Mouse (Mus musculus) gastrocnemius, postnatal 14 days (tissue): ENCODE results near the gene Il23a. TPM values are rescaled to one million over a fixed set of nuclear protein-coding genes. Genes with fewer than 3 reads are reported as not detected.
"Not testable (repeated sequence)": the region's sequence is repeated elsewhere in the genome, so short reads cannot be mapped to it uniquely, and the experiment has no call there.

Experiments used
- DNase-seq: peaks from one replicate; pipeline ENCODE4 v3.0.0; 2021; ENCODE audit warnings: mixed read lengths
- intact Hi-C: fragments of 180-260 bp; cut with DNase I; formaldehyde crosslinking; loops from one replicate; pipeline ENCODE4 v1.15.1; 2025; ENCODE audit warnings: low total_unique reads
- total RNA-seq, 2 experiments: library from RNA; stranded (reverse); gene quantifications; 2 replicates each; pipeline ENCODE4 v1.2.3; 2021

The Il23a gene
- total RNA-seq, 2 experiments from 2014 or later: not detected

DNA sequence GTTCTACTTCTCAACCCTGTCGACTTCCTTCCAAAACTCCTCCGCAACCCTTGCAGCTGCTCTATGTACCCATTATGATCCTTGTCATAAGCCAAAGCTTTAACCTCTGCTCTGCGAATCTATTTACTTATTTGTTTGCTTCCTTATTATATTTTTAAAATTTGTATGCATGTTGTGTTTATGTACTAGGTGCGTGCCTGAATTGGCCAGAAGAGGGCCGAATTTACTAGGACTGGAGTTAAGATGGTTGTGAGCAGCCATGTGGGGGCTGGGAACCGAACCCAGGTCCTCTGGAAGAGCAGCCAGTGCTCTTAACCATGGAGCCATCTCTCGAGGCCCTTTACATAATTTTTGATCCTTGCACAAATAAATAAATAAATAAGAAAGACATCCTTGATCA lies 27.7 kb downstream of the Il23a start:
- no peak for DNase-seq
- intact Hi-C loops: no loop called here

DNA sequence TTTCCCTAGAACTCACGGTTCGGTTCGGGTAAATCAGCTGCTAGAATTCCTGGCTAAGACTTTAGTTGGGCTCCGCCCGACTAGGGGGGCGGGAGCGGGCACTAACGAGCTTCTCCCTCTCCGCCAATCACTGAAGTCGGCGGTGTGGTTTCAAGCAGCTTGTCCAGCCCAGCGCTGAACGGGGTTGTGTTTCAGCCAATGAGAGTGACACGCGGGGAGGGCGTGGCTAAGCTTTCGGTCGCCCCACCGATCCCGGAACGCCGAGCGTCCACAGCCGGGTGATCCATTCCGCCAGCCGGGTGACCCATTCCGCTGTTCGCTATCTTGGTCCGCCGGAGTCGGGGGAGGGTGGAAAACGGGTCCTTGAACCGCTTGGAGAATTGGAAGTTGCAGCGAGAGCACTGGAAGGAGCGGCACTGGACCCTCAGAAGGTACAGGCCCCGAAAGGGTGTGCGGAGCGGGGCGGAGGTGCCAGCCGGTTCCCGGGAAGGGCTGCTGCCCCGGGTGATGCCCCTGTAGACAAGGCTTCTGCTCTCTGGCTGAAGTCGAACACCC lies 28.2 kb downstream of the Il23a start, which contains the start of gene Stat2:
Stat2 (plus strand) TSS at position 273 of the 555 bp plus-strand sequence.
- intact Hi-C loops: no loop called here
- DNase-seq: peak; percentile 98

DNA sequence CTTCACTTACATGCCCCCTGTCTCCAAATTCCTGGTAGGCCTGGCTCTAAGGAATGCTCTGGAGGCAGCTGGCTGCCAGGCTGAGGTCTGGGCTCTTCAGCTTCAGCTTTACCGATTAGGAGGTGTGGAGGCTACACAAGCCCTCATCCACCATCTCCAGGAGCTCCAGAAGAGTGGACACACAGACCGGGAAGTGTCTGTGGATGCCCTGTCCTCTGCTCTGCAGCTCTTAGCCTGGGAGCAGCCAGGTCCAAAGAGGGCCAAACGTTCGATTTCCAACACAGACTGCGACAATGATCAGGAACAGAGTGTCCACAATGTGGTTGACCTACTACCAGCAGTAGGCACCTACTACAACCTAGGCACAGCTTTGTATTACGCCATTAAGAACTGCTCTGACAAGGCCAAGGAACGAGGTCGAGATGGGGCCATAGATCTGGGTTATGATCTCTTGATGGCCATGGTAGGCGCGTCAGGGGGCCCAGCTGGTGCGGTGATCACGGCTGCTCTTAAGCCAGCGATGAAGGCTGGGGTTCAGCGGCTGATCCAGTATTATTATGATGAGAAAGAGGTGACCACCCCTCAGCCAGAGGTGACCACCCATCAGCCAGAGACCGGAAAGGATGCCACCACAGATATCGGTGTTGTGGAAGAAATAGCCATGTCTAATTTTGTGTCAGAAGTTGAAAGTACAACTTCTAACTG lies 29.2 kb downstream of the Il23a start:
- intact Hi-C loops: no loop called here
- no peak for DNase-seq

DNA sequence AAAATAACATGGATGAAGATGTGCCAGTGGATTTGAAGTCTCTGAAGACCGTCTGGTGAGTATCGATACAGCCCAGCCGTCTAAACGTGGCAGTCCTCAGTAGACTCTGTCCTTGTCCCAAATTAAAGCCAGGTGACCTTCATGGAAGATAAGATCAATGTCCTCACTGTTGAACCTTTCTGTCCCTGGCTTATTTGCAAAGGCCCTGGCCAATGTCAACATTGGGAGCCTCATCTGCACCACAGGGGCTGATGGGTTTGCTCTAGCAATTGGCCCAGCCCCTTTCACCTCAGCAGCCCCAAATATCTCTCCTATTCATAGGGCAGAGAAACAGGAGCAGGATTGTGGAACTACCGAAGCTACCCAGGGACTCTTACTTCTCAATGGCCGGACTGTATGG lies 30.2 kb downstream of the Il23a start, which contains the start of gene Apof:
Apof (plus strand) TSS at position 301 of the 400 bp plus-strand sequence.
- no peak for DNase-seq
- intact Hi-C loops: no loop called here

DNA sequence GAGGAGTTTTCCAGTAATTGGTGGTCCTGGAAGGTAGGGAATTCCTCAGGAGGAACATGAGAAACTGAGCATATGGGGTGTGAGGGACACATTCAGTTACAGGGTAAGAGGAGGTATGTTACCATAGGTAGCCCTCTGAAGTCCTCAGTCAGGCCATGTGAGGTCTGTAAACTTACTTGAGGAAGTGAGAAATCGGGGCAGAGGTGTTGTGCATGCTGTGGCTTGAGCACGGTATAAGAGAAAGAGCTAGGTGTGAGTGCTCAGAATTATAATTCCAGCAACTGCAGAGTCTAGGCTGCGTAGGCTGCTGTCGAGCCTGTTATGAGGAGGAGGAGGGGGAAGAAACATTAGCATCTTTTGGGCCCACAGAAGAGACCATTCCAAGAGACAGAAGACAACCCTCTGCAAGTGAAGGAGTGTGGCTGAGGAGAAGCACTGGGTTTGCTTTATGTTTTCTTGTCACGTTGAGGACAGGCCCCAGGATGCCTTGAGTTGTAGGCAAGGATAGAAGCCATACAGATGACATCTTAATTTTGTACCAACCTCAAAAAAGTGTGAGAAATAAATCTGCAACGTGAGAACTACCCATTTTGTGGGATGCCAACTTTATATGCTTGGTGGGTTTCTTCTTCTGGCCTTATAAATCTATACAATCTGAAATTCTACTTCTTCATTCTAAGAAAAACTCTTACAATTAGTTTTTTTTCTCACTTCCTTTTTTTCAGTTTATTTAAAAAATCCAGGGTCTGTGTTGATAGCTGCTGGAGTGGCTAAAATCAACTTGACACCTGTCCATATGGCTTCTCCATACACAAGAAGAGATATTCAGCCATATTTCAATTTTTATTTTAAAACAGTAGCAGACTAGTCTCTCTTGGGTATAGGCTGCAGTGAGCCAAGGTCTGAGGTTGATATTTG lies 34.9 kb downstream of the Il23a start:
- intact Hi-C loops: no loop called here
- no peak for DNase-seq

DNA sequence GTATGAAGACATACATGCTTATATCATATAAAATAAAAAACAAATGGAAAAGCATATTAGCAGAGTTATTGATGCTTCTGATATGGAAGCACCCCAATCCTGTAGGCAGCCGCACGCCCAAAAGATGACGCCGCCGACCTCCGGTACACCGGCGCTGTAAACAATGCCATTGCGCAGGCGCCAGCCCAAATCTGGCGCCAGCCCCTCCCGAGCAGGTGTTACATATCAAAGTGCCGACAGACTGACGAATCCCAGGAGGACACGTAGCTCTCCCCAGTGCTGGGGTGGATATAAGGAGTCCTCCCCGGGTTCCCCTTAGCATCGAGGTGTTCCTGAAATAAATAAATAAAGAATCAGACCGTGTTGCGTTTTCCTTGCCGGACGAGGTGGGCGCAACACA lies 36.3 kb downstream of the Il23a start:
- DNase-seq: no peak
- intact Hi-C loops: no loop called here

DNA sequence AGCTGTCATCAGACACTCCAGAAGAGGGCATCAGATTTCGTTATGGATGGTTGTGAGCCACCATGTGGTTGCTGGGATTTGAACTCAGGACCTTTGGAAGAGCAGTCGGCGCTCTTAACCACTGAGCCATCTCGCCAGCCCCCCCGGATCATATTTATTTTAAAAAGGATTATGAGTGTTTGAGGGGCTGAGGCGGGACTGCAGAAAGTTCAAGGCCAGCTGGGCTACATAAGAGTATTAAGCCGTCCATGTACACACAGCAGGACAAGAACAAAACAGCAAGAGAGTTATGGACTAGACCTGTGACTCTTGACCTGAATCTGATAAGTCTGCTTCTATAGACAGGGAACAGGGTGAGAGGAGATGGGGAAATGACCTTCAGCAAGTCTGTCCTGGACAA lies 38.2 kb downstream of the Il23a start:
- DNase-seq, intact Hi-C loops: not testable (repeated sequence)

DNA sequence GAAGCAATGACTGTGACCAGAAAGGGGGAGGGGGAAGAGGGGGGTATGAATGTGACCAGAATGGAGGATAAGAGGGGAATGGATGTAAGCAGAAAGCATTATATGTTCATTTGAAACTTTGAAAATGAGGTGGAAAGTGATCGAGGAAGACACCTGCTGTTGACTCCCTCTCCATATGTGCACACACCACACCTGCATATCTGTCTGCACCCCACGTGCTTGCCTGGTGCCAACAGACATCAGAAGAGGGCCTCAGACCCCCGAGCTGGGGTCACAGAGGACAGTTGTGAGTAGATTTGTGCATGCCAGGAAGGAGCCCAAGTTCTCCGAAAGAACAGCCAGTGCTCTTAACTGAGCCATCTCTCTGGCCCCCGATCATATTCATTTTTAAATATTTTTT lies 38.6 kb downstream of the Il23a start:
- no peak for DNase-seq
- intact Hi-C loops: no loop called here

DNA sequence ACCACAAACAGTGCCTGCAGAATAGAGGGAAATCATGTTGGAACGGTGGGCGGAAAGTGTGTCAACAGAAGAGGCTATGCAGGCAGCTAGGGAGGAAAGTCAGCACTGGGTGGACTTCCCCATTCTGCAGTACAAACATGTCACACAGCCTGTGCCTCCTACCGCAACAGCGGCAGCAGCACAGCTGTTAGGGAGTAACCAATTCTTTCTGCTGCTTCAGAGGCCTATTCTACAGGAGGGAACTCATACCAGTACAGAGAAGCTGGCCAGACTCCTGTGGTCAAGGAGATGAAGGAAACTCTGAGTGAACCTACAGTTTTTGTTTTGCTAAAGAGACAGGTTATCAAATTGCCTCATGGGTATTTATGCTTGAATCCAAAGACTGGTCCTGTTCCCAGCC lies 39.6 kb downstream of the Il23a start:
- DNase-seq: no peak
- intact Hi-C loops: no loop called here

DNA sequence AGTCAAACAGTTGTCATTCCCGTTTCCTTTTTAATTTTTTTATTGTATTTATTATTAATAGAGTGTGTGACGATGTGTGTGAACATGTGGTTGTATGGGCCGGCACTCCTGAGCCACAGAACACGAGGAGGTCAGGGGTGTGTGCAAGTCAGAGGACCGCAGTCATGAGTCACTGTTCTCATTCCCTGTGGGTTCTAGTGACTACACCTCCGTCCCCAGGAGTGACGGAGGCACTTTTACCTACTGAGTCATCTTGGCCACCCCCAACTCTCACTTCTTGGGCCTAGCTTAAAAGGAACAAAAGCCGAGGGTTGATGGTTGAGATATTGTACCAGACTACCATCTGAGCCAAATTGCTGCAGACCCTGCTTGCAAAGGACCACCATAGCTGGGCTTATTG lies 42.2 kb downstream of the Il23a start:
- intact Hi-C loops: no loop called here
- DNase-seq: no peak

DNA sequence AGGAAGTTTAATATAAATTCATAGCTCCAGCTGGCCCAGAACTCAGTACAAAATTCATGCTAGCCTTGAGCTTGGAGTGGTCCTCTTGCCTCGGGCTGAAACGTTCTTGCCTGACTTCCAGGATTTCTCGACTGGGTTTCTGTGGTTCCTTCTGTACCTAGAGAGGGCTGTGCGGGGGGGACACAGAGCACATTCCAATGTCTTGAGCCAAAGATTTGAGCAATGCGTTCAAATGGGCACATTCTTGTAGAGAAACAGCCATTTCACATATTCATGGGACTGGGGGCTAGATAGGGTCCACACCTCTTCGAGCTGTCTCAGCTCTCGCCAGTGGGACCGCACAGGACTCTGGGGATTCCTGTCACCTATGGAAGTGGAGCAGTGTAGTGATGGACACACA lies 42.6 kb downstream of the Il23a start:
- intact Hi-C loops: no loop called here
- DNase-seq: no peak

DNA sequence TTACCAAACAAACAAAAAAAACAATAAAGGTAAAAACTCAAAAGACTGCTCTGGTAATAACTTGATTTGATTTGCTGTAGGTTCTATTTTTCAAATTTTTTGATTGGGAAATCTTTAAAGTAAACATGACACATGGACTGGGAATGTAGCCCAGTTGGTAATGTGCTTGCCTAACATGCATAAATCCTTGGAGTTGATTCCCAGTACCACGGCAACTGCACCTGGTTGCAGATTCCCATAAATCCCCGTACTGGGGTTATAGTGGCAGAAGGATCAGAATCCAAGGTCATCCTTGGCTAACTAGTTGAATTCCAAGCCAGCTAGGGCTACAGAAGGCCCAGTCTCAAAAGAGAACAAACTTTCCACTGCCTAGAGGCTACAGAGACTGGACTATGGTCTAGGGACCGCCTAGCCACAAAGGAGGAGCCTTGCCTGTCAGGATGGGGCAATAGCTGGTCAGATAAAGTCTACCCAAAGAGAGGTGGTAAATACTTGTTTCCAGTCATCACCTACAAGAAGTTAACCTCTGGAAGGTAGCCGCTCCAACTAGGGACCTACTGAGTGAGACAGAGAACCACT lies 44.8 kb downstream of the Il23a start, which contains the start of gene Apon:
Apon (plus strand) TSS at position 420 of the 579 bp plus-strand sequence.
- intact Hi-C loops: no loop called here
- DNase-seq: no peak

DNA sequence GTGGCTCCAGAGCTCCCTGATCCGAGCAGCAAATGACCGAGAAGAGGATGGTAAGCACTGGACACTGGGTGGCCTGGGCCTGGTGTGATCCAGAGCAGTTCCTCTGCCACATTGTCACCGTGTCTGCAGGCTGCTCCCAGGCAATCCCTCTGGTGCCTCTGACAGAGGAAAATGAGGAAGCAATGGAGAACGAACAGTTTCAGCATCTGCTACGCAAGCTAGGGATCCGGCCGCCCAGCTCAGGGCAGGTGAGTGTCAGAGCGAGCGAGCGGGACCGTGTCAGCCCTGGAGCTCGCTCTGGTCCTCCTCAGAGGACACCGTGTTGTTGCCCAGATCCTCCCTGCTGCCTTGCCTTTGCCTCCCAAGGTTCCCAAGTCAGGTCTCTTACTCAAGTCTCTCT lies 48.0 kb downstream of the Il23a start:
- intact Hi-C loops: no loop called here
- no peak for DNase-seq

DNA sequence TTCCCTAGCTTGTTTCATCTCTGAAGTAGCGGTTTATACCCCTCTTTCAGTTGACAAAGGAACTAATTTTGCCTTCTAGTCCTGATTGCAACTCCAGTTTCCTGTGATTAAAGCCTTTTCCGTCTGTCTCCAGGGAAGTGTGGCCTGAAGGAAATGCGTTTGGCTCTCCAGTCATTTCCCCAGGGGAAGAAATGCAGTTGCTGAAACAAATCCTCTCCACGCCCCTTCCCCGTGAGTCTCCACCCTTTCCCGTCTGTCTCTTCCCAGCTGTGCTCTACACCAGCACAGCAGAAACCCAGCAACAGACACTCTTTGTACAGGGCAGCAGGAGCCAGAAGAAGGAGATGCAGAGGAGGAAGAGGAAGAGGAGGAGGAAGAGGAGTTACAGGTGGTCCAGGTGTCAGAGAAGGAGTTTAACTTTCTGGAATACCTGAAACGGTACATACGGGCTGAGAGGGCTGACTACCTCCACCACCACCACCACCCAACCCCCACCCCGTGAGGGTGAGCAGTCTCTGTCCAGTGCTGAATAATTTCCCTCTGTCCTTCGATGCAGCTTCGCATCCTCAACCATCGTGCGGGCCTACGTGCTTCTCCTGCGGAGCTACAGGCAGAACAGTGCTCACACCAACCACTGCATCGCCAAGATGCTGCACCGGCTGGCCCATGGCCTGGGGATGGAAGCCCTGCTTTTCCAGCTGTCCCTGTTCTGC lies 51.4 kb downstream of the Il23a start:
- intact Hi-C loops: no loop called here
- DNase-seq: peak; percentile 65

Other genes with a start within 250 kb of the Il23a start
- 10 to 100 TPM; 54.4 to 60.8 TPM for gene Ptges3, start 239.8 kb downstream of the Il23a start, total RNA-seq
- 1,000 to 10,000 TPM; 3,648 to 4,448 TPM for gene Atp5b, start 215.5 kb downstream of the Il23a start, total RNA-seq
- 10 to 100 TPM; 15.2 to 15.6 TPM for gene Baz2a, start 207.2 kb downstream of the Il23a start, total RNA-seq
- gene Rbms2, start 118.5 kb downstream of the Il23a start, total RNA-seq: 10 to 100 TPM; 55.2 to 57.9 TPM
- 1 to 10 TPM in 1 of 2 experiments, under 1 TPM in 1; 0.88 to 1.1 TPM for gene Gls2, start 104.3 kb downstream of the Il23a start, total RNA-seq
- 10 to 100 TPM; 39.3 to 40.6 TPM for gene Spryd4, start 86.9 kb downstream of the Il23a start, total RNA-seq
- gene Mip, start 72.9 kb downstream of the Il23a start, total RNA-seq: not detected
- 1 to 10 TPM; 3.9 to 5.1 TPM for gene Timeless, start 66.7 kb downstream of the Il23a start, total RNA-seq
- gene Apon, start 44.7 kb downstream of the Il23a start, total RNA-seq: not detected
- gene Apof, start 30.1 kb downstream of the Il23a start, total RNA-seq: not detected
- gene Stat2, start 28.2 kb downstream of the Il23a start, total RNA-seq: 1 to 10 TPM; 3.6 to 4.5 TPM
- gene Pan2, start 4.6 kb upstream of the Il23a start, total RNA-seq: 1 to 10 TPM; 7.4 to 8.2 TPM
- gene Cnpy2, start 23.7 kb upstream of the Il23a start, total RNA-seq: 10 to 100 TPM; 47.2 to 55.8 TPM
- 100 to 1,000 TPM; 571 to 668 TPM for gene Cs, start 39.0 kb upstream of the Il23a start, total RNA-seq
- 100 to 1,000 TPM; 257 to 331 TPM for gene Coq10a, start 70.2 kb upstream of the Il23a start, total RNA-seq
- 10 to 100 TPM; 53.7 to 54.8 TPM for gene Ankrd52, start 78.4 kb upstream of the Il23a start, total RNA-seq
- gene Slc39a5, start 102.5 kb upstream of the Il23a start, total RNA-seq: not detected
- 10 to 100 TPM; 48.2 to 51.8 TPM for gene Nabp2, start 112.7 kb upstream of the Il23a start, total RNA-seq
- gene Rnf41, start 112.9 kb upstream of the Il23a start, total RNA-seq: 10 to 100 TPM; 12.9 to 13.0 TPM
- gene Smarcc2, start 160.5 kb upstream of the Il23a start, total RNA-seq: 10 to 100 TPM; 43.4 to 44.6 TPM
- gene Myl6, start 195.4 kb upstream of the Il23a start, total RNA-seq: 100 to 1,000 TPM; 214 to 276 TPM
- 100 to 1,000 TPM in 1 of 2 experiments, 10 to 100 TPM in 1; 54.6 to 180 TPM for gene Myl6b, start 199.9 kb upstream of the Il23a start, total RNA-seq
- gene Esyt1, start 227.1 kb upstream of the Il23a start, total RNA-seq: 10 to 100 TPM; 21.6 to 24.0 TPM
- 1 to 10 TPM; 5.0 to 6.4 TPM for gene Zc3h10, start 249.0 kb upstream of the Il23a start, total RNA-seq